Mouse (Mus musculus) forebrain, embryonic 15.5 days (tissue): ENCODE results near the gene Slc34a2. TPM values are rescaled to one million over a fixed set of nuclear protein-coding genes. Genes with fewer than 3 reads are reported as not detected.

Experiments
- ATAC-seq: fragments of 200-750 bp; cut with Nextera tagmentation; replicated peaks from 2 replicates; pipeline ENCODE4 v1.8.0; 2017; ENCODE audit warnings: mild to moderate bottlenecking, moderate TSS enrichment, moderate library complexity
- H3K27ac ChIP-seq: fragments of 300-500 bp; sonication (generic); replicated peaks from 2 replicates; pipeline ENCODE4 v1.5.1; 2015; ENCODE audit warnings: mild to moderate bottlenecking, inconsistent platforms
- H3K27me3 ChIP-seq: fragments of 300-500 bp; sonication (generic); 2 replicates; pipeline ENCODE4 v1.6.1; 2015; ENCODE audit warnings: inconsistent platforms
- H3K36me3 ChIP-seq: fragments of 300-500 bp; sonication (generic); 2 replicates; pipeline ENCODE4 v1.6.1; 2015; ENCODE audit warnings: mild to moderate bottlenecking, inconsistent platforms
- H3K4me1 ChIP-seq: fragments of 300-500 bp; sonication (generic); 2 replicates; pipeline ENCODE4 v1.6.1; 2015; ENCODE audit warnings: inconsistent platforms
- H3K4me2 ChIP-seq: fragments of 300-500 bp; sonication (generic); replicated peaks from 2 replicates; pipeline ENCODE4 v1.6.1; 2015; ENCODE audit warnings: mild to moderate bottlenecking, inconsistent platforms
- H3K4me3 ChIP-seq: fragments of 300-500 bp; sonication (generic); 2 replicates; pipeline ENCODE4 v1.5.1; 2015; ENCODE audit warnings: mild to moderate bottlenecking, inconsistent platforms
- H3K9ac ChIP-seq: fragments of 300-500 bp; sonication (generic); replicated peaks from 2 replicates; pipeline ENCODE4 v1.6.1; 2015; ENCODE audit warnings: mild to moderate bottlenecking, inconsistent platforms
- H3K9me3 ChIP-seq: fragments of 300-500 bp; sonication (generic); 2 replicates; pipeline ENCODE4 v1.6.1; 2016; ENCODE audit warnings: inconsistent platforms
- WGBS: fragments of 180-500 bp; shearing (Covaris S2); methylation state at CpG from one replicate; pipeline ENCODE4 v1.1.7; 2015; ENCODE audit warnings: mixed read lengths; 5-methylcytosine and 5-hydroxymethylcytosine counted together
- polyA plus RNA-seq: library from polyadenylated mRNA; unstranded; fragments of >200 nt; fragmentation: Nextera tagmentation; extraction: Ambion mirVana; gene quantifications from 2 replicates; pipeline ENCODE4 v1.2.1, GENCODE M21; 2015

Slc34a2 gene
- polyA plus RNA-seq, 1 experiment from 2014 or later = not detected

DNA sequence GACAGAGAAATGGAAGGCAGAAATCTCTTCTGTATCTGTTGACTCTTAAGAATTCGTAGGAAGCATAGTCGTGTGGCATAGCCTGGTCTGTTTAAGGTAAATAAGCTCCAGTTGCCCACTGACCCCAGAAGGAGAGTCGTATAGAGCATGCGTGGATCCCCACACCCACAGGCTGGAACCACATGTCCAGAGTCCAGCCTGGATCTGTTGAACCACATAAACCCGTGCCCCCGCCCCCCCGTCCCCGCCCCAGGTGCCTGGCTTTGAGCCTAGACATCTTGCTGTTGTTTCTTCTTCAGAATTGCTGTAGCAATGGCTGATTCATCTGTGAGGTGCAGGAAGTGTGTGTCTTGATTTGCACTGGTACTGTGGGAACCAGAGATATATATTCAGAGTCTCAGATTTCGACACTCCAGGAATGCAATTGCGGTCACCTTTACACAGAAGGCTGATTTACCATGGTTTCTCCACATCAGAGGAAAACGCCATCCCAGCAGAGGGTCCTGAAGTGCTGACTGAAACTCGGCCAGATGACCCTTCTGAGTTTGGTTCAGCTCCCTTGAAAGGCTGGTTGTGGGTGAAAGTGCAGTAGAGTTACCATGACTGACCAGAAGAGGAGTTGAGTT lies 64.1 kb downstream of the Slc34a2 start:
- Histone ChIP-seq H3K4me3 (no peak overlapping the region), H3K4me2 (no peak overlapping the region), H3K27ac (no peak overlapping the region), H3K9me3 (no peaks in the 10 kb centered on the region), H3K9ac (no peak overlapping the region), H3K27me3 (no peaks in the 10 kb centered on the region), H3K4me1 (no peaks in the 10 kb centered on the region), H3K36me3 (no peaks in the 10 kb centered on the region)
- no peak for ATAC-seq
- WGBS = 87% methylated on average over 12 of the region's 12 CpGs

DNA sequence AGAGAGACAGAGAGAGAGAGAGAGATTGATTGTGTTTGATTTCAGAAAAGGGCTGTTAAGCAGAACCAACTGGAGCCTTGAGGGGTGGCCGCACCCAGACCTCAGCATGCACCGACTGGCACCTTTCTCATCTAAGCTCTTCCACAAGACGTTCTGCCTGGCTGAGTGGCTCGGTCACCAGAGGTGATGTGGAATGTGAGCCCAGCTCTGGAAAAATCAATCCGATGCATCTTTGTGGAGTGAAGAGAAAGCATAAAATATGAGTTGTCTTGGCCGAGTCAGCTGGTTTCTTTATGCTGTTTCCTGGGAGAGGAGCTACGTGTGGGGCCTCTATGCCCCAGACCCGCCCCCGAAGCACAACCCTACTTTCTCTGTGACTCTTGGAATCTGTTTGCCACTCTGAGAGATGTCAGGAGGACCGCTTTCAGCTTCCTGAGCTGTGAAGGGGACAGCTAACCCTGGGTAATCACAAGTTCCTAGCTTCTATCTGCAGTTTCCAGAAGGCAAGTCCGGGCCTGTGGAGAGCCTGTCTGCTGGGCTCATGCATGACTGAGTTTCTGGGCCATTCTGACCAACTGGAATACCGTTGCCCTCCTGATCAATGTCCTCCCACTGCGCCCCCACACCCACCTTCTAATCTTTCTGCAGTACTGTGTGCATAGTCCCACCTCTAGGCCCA lies 66.4 kb downstream of the Slc34a2 start:
- Histone ChIP-seq H3K27ac (no peak overlapping the region), H3K9ac (no peak overlapping the region), H3K4me2 (no peak overlapping the region), H3K4me3 (no peak overlapping the region), H3K4me1 (no peaks in the 10 kb centered on the region), H3K9me3 (no peaks in the 10 kb centered on the region), H3K36me3 (no peaks in the 10 kb centered on the region), H3K27me3 (no peaks in the 10 kb centered on the region)
- ATAC-seq = no peak
- 88% methylated on average over 13 of the region's 13 CpGs for WGBS

DNA sequence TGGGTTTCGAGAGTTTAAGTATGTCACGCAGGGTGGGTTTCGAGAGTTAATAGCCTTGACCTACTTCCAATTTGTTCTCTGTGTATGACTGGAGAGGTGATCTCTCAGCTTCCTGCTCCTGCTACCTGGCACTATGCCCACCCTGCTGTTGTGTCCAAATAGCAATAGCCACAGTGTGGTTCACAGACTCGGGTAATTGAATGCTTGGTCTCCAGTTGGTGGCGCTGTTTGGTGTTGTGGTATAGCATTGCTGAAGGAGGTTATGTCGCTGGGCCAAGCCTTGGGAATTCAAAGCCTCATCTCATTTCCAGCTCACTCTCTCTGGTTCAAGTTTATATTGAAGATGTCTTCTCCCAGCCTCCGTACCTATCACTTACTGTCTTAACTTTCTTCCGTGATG lies 67.8 kb downstream of the Slc34a2 start:
- Histone ChIP-seq H3K36me3 (no peaks in the 10 kb centered on the region), H3K9ac (no peak overlapping the region), H3K4me3 (no peak overlapping the region), H3K4me2 (no peak overlapping the region), H3K27me3 (no peaks in the 10 kb centered on the region), H3K4me1 (peaks cover 5% of the 10 kb centered on the region), H3K27ac (no peak overlapping the region), H3K9me3 (no peaks in the 10 kb centered on the region)
- 71% methylated on average over 8 of the region's 8 CpGs for WGBS
- ATAC-seq = no peak

DNA sequence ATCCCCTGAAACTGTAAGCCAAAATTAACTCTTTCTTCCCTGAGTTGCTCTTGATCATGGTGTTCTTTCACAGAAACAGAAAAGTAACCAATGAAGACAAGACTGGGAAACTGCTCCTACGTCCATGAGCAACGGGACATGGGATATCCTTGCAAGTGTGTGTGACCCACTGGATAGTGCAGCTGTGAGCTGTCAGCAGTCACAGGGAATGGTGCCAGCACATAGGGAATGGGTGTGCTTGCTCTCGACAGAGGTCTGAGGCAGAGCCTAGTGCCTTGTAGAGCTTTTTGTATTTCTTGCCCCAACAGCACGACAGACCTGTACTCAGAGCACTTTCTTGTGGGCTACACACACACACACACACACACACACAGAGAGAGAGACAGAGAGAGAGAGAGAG lies 68.2 kb downstream of the Slc34a2 start:
- ATAC-seq = no peak
- Histone ChIP-seq H3K4me1 (peaks cover 7% of the 10 kb centered on the region), H3K9me3 (no peaks in the 10 kb centered on the region), H3K27ac (no peak overlapping the region), H3K27me3 (no peaks in the 10 kb centered on the region), H3K4me3 (no peak overlapping the region), H3K4me2 (no peak overlapping the region), H3K9ac (no peak overlapping the region), H3K36me3 (no peaks in the 10 kb centered on the region)
- WGBS = 86% methylated on average over 4 of the region's 4 CpGs

DNA sequence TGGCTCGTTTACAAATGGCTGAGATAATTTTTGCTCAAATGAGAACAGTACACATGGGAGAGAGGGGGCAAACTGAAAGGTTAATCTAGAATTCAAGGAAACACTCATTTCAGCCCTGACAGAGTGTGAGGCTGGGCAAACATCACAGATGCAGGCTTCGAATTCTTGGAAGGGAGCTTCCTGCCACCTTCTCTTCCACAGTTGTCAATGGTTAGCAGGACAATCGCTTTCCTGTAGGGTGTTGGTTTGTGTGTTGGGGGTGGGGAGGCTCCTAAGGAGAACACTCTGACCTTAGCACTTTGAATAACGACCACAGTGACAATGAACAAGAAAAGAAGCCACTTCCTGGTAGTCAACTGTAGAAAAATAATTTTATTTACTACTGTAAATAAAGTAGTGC lies 68.8 kb downstream of the Slc34a2 start:
- H3K4me2 ChIP-seq = no peak overlapping the region
- no peaks in the 10 kb centered on the region for H3K27me3 ChIP-seq
- peaks cover 7% of the 10 kb centered on the region for H3K4me1 ChIP-seq
- 62% methylated on average over 4 of the region's 4 CpGs for WGBS
- H3K9ac ChIP-seq = no peak overlapping the region
- H3K36me3 ChIP-seq = no peaks in the 10 kb centered on the region
- ATAC-seq = no peak
- H3K9me3 ChIP-seq = no peaks in the 10 kb centered on the region
- no peak overlapping the region for H3K27ac ChIP-seq
- no peak overlapping the region for H3K4me3 ChIP-seq

DNA sequence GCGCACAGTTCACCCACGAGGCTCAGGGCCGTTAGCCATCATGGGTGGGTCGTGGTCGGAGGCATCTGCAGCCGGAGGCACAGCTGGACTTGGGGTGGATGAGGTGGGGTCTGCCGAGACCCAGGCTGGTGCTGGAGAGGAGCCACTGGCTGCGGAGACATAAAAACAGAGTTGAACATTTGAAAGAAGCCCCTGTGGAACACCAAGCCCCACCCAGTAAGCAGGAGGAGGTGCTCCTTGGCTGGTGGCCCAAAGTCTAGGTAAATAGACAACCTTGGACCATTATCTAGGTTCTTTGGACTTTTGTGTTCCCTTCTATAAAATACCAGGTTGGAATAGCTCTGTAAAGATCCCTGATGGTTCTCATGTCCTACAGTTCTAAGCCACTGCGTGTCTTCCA lies 70.1 kb downstream of the Slc34a2 start:
- 84% methylated on average over 9 of the region's 9 CpGs for WGBS
- Histone ChIP-seq H3K36me3 (0 out of 2 replicates have a peak, but pooled peaks cover 2% of the 10 kb centered on the region), H3K4me1 (peaks cover 7% of the 10 kb centered on the region), H3K27ac (no peak overlapping the region), H3K9me3 (peaks cover 2% of the 10 kb centered on the region; the same call in 1 of the 2 replicates), H3K9ac (no peak overlapping the region), H3K27me3 (no peaks in the 10 kb centered on the region), H3K4me3 (no peak overlapping the region), H3K4me2 (no peak overlapping the region)
- no peak for ATAC-seq

DNA sequence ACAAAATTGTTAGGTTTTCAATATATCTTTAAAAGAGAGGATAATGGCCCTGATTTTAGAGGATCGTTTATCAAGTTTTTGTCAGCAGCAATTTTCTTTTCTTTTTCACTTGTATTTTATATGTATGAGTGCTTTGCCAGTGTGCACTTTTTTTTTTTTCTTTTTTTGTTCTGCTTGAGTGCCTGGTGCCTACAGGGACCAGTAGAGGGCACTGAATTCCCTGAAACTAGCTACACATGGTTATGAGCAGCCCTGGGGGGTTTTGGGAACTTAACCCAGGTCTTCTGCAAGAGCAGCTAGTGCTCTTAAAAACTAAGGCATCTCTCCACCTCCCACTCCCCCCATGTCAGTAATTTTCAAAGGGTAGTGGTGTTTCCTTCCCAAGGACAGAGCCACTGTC lies 70.8 kb downstream of the Slc34a2 start:
- no peak overlapping the region for H3K4me2 ChIP-seq
- H3K9me3 ChIP-seq = peaks cover 3% of the 10 kb centered on the region; the same call in 1 of the 2 replicates
- H3K9ac ChIP-seq = no peak overlapping the region
- H3K36me3 ChIP-seq = 0 out of 2 replicates have a peak, but pooled peaks cover 5% of the 10 kb centered on the region
- no peaks in the 10 kb centered on the region for H3K27me3 ChIP-seq
- no peak for ATAC-seq
- no peak overlapping the region for H3K27ac ChIP-seq
- H3K4me3 ChIP-seq = no peak overlapping the region
- H3K4me1 ChIP-seq = peaks cover 7% of the 10 kb centered on the region
- WGBS = 72% methylated on average over 1 of the region's 1 CpGs

DNA sequence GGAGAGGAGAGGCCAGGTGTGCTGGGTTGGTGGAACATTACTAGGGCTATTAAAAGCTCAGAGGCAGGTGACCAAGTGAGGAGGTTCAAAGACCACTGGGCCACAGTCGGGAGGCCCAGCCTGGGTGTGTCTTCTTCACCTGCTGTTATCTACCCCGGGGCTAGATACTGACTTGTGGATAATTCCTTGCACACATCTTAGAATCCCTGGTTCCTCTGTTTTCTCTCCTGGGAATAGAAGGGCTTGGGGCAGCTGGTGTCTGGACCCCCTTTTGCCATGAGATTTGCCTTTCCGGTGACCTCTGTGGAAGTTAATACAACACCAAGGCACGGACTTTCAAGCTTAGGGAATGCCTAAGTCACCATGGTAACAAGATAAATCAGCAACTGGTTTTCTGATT lies 72.3 kb downstream of the Slc34a2 start:
- Histone ChIP-seq H3K36me3 (0 out of 2 replicates have a peak, but pooled peaks cover 8% of the 10 kb centered on the region), H3K27ac (no peak overlapping the region), H3K4me2 (no peak overlapping the region), H3K4me3 (no peak overlapping the region), H3K4me1 (peaks cover 7% of the 10 kb centered on the region), H3K9me3 (peaks cover 3% of the 10 kb centered on the region; the same call in 1 of the 2 replicates), H3K27me3 (no peaks in the 10 kb centered on the region), H3K9ac (no peak overlapping the region)
- no peak for ATAC-seq
- WGBS = 65% methylated on average over 4 of the region's 4 CpGs

DNA sequence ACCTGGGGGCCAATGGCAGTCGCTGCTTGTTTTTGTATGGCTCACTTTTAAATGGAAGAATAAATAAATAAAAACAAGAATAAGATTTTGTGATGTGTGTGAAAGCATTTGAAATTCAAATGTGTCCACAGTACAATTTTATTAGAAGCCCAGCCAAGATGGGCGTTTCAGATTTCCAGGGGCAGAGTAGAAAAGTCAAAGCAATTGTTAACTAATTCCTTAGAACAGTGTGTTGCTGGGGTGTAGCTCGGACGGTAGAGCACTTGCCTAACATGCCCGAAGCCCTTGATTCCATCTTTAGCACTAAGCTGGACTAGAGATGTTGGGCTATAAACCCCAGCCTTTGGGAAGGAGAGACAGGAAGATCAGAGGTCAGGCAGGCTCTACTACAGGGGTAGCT lies 73.2 kb downstream of the Slc34a2 start:
- Histone ChIP-seq H3K9ac (no peak overlapping the region), H3K27ac (no peak overlapping the region), H3K36me3 (0 out of 2 replicates have a peak, but pooled peaks cover 8% of the 10 kb centered on the region), H3K4me1 (peaks cover 7% of the 10 kb centered on the region), H3K27me3 (no peaks in the 10 kb centered on the region), H3K4me2 (no peak overlapping the region), H3K4me3 (no peak overlapping the region), H3K9me3 (peaks cover 3% of the 10 kb centered on the region; the same call in 1 of the 2 replicates)
- ATAC-seq = no peak
- WGBS = 38% methylated on average over 5 of the region's 5 CpGs

DNA sequence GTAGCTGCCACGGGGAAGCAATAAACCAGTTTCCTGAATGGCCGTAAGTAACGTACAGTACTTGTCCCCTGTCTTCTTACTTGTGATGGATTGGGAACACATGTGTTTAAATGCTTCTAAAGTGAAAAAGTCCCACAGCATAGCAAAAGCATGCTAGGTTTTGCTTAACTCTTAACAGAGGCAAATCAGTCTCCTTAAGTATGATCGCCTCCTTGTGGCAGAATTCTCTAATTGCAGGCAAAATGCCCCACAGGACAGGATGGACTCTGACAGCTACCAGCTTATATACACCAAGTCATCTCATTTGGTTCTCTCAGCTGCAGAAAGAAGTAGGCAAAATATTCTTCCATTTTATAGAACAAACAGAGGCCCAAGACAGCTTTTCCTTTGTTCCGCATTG lies 75.1 kb downstream of the Slc34a2 start:
- no peak overlapping the region for H3K9ac ChIP-seq
- peaks cover 7% of the 10 kb centered on the region for H3K4me1 ChIP-seq
- H3K4me2 ChIP-seq = no peak overlapping the region
- H3K4me3 ChIP-seq = no peak overlapping the region
- ATAC-seq = no peak
- 96% methylated on average over 5 of the region's 5 CpGs for WGBS
- H3K36me3 ChIP-seq = 0 out of 2 replicates have a peak, but pooled peaks cover 14% of the 10 kb centered on the region
- no peaks in the 10 kb centered on the region for H3K27me3 ChIP-seq
- H3K27ac ChIP-seq = no peak overlapping the region
- H3K9me3 ChIP-seq = peaks cover 3% of the 10 kb centered on the region; the same call in 1 of the 2 replicates

DNA sequence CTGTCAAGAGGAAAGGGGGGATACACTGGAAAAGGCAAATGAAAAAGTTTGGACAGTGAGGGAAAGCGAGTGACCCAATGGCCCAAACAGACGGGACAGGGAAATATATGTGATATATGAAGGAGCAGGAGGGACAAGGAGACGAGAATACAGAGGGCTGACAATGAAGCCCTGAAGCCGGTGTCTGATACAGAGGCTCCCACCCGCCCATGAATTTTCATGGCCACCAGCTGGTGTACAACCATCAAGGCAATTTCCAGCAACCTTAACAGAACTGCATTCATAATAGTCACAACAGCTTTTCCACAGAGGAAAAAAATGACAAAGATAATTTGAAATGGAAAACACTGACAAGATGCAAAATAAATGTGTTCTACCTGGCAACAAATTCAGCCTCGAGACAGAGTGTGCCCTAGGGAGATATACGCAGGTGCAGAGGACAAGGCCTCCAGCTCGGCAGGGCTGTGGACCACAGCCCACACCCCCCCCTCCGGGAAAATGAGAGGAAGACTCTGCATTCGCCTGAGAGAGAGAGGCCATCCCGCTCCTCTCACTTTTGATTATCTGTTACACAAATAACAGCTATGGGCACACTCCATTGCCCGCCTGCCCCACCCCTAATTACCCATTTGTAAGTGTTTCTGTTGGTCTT lies 76.9 kb downstream of the Slc34a2 start:
- peaks cover 9% of the 10 kb centered on the region for H3K4me1 ChIP-seq
- H3K4me2 ChIP-seq = no peak overlapping the region
- H3K27ac ChIP-seq = 0 out of 2 replicates have a peak overlapping the region, but pooled peaks have one; percentile 35
- peaks cover 3% of the 10 kb centered on the region; the same call in 1 of the 2 replicates for H3K9me3 ChIP-seq
- H3K27me3 ChIP-seq = no peaks in the 10 kb centered on the region
- no peak for ATAC-seq
- no peak overlapping the region for H3K9ac ChIP-seq
- no peak overlapping the region for H3K4me3 ChIP-seq
- WGBS = 64% methylated on average over 12 of the region's 12 CpGs
- H3K36me3 ChIP-seq = 0 out of 2 replicates have a peak, but pooled peaks cover 14% of the 10 kb centered on the region

DNA sequence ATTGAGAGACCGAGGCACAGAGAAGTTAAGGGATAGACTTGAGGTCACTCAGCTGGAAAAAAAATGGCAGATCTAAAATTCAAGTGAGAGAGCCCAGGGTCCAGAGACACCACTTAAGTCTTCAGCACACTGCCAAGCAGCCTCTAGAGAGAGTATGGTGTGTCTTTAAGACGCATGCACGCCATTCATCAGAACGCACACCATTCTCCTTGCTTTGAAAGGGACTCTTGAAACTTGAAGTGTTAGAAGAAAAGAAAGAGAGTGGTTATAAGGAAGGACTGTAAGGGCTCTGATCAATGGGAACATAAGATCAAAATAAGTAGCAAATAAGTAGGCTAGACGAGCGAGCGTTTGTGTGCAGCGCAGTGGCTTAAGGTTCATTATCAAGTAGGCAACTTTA lies 80.3 kb downstream of the Slc34a2 start:
- WGBS = 19% methylated on average over 8 of the region's 8 CpGs
- no peak overlapping the region for H3K9ac ChIP-seq
- no peak overlapping the region for H3K27ac ChIP-seq
- no peak overlapping the region for H3K4me3 ChIP-seq
- H3K4me2 ChIP-seq = no peak overlapping the region
- H3K36me3 ChIP-seq = peaks cover 10% of the 10 kb centered on the region; the same call in 1 of the 2 replicates
- H3K27me3 ChIP-seq = no peaks in the 10 kb centered on the region
- peaks cover 15% of the 10 kb centered on the region for H3K4me1 ChIP-seq
- no peaks in the 10 kb centered on the region for H3K9me3 ChIP-seq
- no peak for ATAC-seq
